Mouse (Mus musculus) urinary bladder, postnatal 25 days (tissue): ENCODE data around the gene Tmem51.
"Not testable (repeated sequence)": the region's sequence is repeated elsewhere in the genome, so short reads cannot be mapped to it uniquely, and the experiment has no call there.

ENCODE experiments used
- DNase-seq: peaks from one replicate; pipeline ENCODE4 v3.0.0; 2022; ENCODE audit warnings: low spot score

The Tmem51 gene

GRCm38 (mm10) chr4:142059841-142060193 is 24.3 kb downstream of the Tmem51 start:
- no peak for DNase-seq

DNA sequence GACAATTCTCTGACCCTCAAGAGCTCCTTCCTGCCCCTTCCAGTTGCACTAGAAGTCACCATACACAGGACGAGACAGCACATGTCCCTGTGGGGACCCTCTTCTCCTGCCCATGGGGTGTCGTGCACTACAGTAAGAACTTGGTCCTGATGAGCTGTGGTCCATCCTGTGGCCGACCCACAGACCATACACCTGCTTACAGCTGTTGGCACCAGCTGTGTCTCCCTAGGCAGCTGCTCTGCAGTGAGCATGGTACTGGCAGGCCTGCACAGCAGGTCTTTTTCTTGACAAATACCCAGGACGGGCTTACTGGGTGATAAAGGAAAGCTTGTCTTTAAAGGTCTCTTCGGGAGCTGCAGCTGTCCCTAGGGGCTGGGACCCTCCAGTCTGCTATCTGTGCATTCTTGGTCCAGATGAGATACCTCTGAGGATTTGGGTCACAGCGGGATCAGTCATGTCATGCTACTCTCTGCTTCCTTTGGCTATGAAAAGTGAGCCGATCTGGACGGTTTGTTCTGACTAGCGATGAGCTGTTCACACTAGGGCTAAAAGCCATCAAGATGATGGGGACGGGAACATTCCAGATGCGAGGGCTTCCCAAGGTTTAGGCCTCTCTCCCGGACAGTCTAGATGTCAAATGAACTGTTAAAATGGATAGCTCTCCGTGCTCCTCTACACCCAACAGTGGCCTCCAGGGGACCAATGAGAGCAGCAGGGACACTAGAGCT is 24.8 kb downstream of the Tmem51 start:
- no peak for DNase-seq

DNA sequence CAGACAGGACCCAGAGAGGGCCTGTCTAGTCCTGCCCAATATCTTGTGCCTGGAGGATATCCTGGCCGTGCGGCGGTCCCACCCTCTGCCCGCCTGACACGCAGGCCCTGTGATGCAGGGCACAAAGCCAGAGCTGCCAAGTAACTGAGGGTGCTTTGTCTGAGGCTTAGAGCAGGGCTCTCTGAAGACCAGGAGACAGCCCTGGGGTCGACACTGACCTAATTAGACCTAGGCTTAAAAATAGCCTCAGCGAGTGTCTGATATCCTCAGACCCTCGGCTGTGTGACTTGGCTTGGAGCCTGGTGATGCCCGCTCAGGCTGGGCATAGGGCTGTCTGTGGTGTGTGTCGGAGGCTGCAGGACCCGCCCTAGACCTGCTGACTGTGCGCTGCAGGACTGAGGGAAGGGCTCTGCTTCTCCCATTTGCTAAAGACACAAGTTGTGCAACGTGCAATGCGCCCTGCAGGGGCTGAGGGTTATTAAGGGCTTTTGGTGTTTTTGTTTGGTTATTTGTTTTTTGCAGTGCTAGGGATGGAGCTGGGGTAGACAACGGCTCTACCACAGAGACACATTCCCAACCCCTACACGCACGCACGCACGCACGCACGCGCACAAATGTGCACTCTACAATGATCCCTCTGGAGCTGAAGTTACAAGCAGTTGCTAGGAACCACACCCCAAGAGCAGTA is 26.4 kb downstream of the Tmem51 start:
- DNase-seq: no peak

DNA sequence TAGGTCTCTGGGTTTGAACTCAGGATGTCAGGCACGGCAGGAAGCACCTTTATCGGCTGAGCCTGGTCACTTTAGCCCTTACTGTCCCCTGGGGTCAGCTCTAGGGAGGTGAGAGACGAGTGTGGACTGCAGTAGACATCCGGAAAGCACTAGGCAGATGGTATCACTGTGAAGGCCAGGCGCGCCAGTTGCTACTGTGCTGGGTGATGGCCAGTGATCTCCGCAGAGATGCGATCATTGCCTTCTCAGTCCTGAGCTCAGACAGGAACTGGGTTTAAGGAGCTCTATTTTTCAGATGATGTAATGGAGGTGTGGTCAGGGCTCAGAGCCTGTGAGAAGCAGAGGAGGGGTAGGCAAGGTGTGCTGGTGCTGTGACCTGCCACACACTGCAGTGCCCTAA is 28.5 kb downstream of the Tmem51 start:
- DNase-seq: no peak

DNA sequence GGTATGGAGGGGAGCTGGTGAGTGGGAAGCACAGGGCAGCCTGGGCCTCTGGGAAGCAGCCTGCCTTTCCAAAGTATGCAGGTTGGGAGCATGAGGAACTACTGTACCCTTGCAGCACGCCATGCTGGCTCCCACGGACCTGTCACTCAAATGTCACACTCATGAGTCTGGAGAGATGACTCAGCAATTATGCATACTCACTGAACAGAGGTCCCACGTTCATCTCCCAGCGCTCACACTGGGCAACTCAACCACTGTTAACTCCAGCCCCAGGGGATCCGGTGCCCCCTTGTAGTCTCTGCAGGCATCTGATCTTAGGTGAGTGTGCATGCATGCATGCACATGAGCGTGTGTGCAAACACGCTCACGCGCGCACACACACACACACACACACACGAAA is 29.5 kb downstream of the Tmem51 start:
- no peak for DNase-seq

- DNase-seq: no peak
These were observed 30.2 kb downstream of the Tmem51 start for GRCm38 (mm10) chr4:142053661-142054448.

DNA sequence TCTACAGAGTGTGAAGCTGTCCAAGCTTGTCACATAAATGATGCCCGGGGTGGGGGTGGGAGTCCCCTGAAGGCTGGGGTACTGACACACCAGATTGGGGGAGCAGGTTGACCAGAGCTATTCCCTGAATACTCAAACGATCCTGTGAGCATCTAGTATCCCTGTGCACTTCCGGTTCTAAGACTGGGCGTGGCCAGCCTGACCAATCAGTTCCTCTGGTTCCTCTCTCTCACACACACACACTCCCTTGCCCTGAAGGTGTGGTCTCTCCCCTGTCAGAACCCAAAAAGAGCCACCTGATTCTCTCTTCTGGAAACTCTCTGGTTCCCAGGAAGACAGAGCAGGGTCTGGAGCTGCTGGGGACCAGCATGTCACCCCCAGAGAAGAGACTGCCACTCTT is 30.8 kb downstream of the Tmem51 start:
- no peak for DNase-seq

DNA sequence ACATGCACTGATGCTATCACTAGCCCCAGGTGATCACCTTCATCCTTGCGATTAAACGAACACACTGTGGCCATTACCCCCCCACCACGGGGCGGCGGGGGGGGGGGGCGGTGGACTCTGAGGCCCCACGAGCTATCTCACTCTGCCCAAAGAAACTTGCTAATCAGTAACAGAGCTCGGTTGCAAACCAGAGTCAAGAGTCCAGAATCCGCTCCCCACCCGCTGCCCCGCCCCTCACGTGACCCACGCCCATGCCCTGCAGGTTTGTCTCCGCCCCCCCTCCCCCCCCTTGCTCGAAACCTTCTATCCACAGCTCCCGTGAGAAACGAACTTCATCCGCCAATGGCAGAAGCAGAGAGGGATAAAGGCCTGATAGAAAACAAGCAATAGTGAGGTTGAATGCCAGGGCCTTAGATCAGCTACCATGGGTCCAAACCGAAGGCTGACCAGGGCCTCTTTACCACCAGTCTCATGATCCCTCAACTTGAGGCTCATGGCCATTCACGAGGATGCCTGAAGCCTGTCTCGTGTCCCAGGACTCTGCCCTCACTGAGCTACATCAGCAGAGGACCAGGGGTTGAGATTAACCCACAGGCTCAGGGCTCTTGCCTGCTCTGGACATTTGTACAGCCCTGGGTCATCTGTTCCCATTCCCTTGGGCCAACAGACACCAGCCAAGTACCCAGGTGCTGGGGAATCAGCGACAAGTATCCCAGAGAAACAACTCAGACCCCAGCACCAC is 31.5 kb downstream of the Tmem51 start:
- no peak for DNase-seq

- DNase-seq: not testable (repeated sequence)
These were observed 32.2 kb downstream of the Tmem51 start for GRCm38 (mm10) chr4:142051883-142052282.

DNA sequence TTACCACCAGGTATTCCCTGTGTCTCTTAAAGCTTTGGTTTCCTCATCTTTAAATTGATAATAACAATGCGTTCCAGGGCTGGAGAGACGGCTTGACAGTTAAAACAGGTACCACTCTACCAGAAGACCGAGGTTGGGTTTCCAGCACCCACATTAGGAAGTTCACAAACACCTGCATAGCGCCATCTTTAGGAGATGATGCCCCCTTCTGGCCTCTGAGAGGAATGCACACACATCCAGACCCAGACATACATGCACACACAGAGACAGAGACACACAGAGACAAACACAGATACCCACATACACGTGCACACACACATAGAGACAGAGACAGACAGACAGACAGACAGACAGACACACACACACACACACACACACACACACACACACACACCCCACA is 34.1 kb downstream of the Tmem51 start:
- DNase-seq: no peak

DNA sequence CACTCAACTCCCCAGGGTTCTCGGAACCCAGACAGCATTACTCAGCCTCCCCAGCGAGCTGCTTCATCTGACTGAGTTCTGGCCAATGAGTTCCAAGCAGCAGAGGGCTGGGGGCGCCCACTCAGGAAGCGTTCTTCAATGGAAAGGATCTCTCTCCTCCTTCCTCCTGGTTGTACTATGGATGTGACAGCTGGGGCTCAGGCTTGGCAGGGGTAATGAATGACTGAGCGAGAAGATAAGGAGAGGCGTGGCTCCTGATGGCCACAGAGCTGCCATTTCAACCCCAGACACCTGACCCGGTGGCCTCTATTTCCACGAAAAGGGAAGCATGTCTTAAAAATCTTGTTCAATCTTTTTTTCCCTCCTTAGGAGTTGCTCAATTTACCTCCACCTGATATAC is 35.7 kb downstream of the Tmem51 start:
- DNase-seq: no peak

DNA sequence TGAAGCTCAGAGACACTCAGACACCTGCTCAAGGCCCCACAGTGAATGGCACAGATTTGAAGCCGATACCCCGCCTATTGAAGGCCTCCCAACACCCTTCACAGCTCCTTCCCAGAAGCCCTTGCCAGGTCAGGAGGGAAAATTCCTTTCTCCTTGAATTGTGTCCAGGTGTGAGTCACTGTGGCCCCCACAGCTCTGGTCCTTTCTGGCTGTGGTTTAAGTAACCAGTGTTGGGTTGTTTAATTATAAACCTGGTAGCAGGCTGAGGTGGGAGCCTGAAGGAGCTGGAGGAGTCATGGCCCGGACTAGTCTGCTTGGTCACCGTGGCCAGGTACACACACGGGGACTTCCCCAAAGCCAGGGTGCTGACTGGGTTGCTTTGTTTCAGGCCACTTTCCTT is 37.1 kb downstream of the Tmem51 start:
- DNase-seq: no peak

- DNase-seq: no peak
These were observed 37.6 kb downstream of the Tmem51 start for GRCm38 (mm10) chr4:142046496-142046895.

- no peak for DNase-seq
These were observed 38.4 kb downstream of the Tmem51 start for GRCm38 (mm10) chr4:142045595-142046163.

DNA sequence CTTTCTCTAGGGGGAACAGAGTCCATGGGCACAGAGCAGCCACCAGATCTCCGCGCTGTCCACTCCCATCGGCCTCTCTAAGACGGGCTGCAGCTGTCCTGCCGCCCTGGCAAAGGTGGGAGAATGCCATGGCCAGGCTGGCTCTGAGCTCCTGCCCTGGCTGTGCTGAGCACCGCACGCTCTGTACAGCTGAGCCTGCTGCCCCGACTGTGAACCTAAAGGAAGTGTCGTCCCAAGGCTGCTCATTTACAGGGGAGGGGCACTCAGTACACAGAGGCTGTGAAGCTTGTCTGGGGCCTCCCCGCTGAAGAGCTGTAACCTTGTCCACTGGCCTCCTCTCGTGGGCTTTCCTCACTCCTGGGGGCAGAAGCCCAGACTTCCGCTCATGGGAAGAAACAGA is 39.7 kb downstream of the Tmem51 start:
- DNase-seq: no peak

GRCm38 (mm10) chr4:142039662-142040353 is 44.3 kb downstream of the Tmem51 start:
- DNase-seq: no peak

- DNase-seq: no peak
These were observed 46.2 kb downstream of the Tmem51 start for GRCm38 (mm10) chr4:142037897-142038296.

DNA sequence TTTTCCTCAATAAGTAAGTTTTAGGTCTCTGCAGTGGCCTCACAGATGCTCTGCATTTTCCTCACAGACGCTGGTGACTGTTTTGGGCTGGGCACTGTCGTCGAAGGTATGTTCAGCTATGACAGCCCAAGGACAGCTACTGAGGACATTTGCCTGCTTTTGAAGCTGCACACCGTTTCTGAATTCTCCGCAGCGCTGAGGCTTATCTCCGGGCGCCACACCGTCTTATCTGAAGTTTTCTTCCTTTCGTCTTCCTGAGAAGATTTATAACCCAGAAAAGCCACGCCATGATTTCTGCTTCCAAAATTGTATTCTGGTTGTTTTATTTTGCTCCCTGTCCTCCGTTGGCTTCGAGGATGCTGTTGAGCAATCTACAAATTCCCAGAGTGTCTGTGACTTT is 55.6 kb downstream of the Tmem51 start:
- DNase-seq: no peak

GRCm38 (mm10) chr4:142026965-142027364 is 57.1 kb downstream of the Tmem51 start:
- DNase-seq: no peak

DNA sequence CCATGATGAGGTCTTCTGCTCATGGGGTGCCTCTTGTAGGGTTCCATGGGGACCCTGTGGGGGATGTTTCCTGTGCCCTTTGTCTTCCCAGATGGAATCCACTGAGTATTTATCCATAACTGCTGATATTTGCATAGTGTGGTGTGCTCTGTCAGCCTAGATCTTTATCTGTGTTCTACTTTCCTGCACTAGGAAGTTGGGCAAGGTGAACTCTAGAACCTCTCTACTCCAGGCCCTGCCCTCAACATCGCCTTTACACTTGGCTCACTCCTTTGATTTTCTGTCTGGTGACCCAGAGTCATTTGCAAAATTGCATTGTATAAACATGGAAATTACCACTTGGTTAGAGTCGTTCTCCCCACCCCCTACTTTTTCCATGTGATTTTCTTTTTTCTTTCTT is 59.6 kb downstream of the Tmem51 start:
- DNase-seq: no peak

- no peak for DNase-seq
These were observed 60.9 kb downstream of the Tmem51 start for GRCm38 (mm10) chr4:142023166-142023565.
